Mouse (Mus musculus): Measurements from ENCODE around the gene Stt3b. TPM values are rescaled to one million over a fixed set of nuclear protein-coding genes. Genes with fewer than 3 reads are reported as not detected.
A peak's percentile ranks its signal among the peaks of the same experiment; 100 is the strongest.

Stt3b gene
- total and polyA plus RNA-seq, 3 experiments, result 22.2 to 56.5 (median 54.9) TPM

GRCm38 (mm10) chr9:115271556-115271955 lies 38.7 kb downstream of the Stt3b start:
- intact Hi-C loops (cut with DNase I), result no loop called here
- Histone ChIP-seq H3K4me1 (ENCODE audit: control insufficient read depth, insufficient read depth, low read length) (no peaks in the 10 kb centered on the region), H3K79me2 (replicated peaks; ENCODE audit: control insufficient read depth, insufficient read depth, low read length) (peaks cover 1% of the 10 kb centered on the region; the same call in 1 of the 2 replicates), H3K36me3 (ENCODE audit: control insufficient read depth, insufficient read depth, low read length) (no peaks in the 10 kb centered on the region), H3K27me3 (ENCODE audit: control insufficient read depth, insufficient read depth, low read length) (no peaks in the 10 kb centered on the region), H3K27ac (no peak overlapping the region), H3K4me3 (no peak overlapping the region), H3K9ac (ENCODE audit: low read depth, low read length) (no peak overlapping the region)
- WGBS, result 78% methylated on average over 3 of the region's 3 CpGs
- TF ChIP-seq CTCF (IDR thresholded peaks at IDR 0.05), result no peak
- TF ChIP-seq EP300 (IDR thresholded peaks at IDR 0.05; ENCODE audit: insufficient read depth, low read depth, low read length), result no peak
- TF ChIP-seq POLR2A (IDR thresholded peaks at IDR 0.05; ENCODE audit: insufficient read depth, low read depth, low read length), result no peak
- no peak for DNase-seq

GRCm38 (mm10) chr9:115261896-115262295 lies 48.3 kb downstream of the Stt3b start:
- H3K4me1 ChIP-seq (ENCODE audit: control insufficient read depth, insufficient read depth, low read length), result no peaks in the 10 kb centered on the region
- no peak overlapping the region for H3K9ac ChIP-seq (ENCODE audit: low read depth, low read length)
- 75% methylated on average over 5 of the region's 5 CpGs for WGBS
- no peaks in the 10 kb centered on the region for H3K27me3 ChIP-seq (ENCODE audit: control insufficient read depth, insufficient read depth, low read length)
- no peak overlapping the region for H3K27ac ChIP-seq
- no peak overlapping the region for H3K4me3 ChIP-seq
- DNase-seq, result no peak
- H3K36me3 ChIP-seq (ENCODE audit: control insufficient read depth, insufficient read depth, low read length), result peaks cover 2% of the 10 kb centered on the region; the same call in 1 of the 2 replicates
- no peak for TF ChIP-seq CTCF (IDR thresholded peaks at IDR 0.05)
- TF ChIP-seq EP300 (IDR thresholded peaks at IDR 0.05; ENCODE audit: insufficient read depth, low read depth, low read length), result no peak
- TF ChIP-seq POLR2A (IDR thresholded peaks at IDR 0.05; ENCODE audit: insufficient read depth, low read depth, low read length), result no peak
- intact Hi-C loops (cut with DNase I), result loop anchor here (5.0 kb wide), 1 partner anchor 175 kb away; no protein-coding TSS in a partner anchor
- H3K79me2 ChIP-seq (replicated peaks; ENCODE audit: control insufficient read depth, insufficient read depth, low read length), result no peaks in the 10 kb centered on the region

- Histone ChIP-seq H3K4me3 (no peak overlapping the region), H3K4me1 (ENCODE audit: control insufficient read depth, insufficient read depth, low read length) (no peaks in the 10 kb centered on the region), H3K9ac (ENCODE audit: low read depth, low read length) (no peak overlapping the region), H3K36me3 (ENCODE audit: control insufficient read depth, insufficient read depth, low read length) (peaks cover 2% of the 10 kb centered on the region; the same call in 1 of the 2 replicates), H3K79me2 (replicated peaks; ENCODE audit: control insufficient read depth, insufficient read depth, low read length) (no peaks in the 10 kb centered on the region), H3K27ac (no peak overlapping the region), H3K27me3 (ENCODE audit: control insufficient read depth, insufficient read depth, low read length) (no peaks in the 10 kb centered on the region)
- TF ChIP-seq CTCF (IDR thresholded peaks at IDR 0.05) (peak; percentile 72), EP300 (IDR thresholded peaks at IDR 0.05; ENCODE audit: insufficient read depth, low read depth, low read length) (no peak), POLR2A (IDR thresholded peaks at IDR 0.05; ENCODE audit: insufficient read depth, low read depth, low read length) (no peak)
- intact Hi-C loops (cut with DNase I), result loop anchor here (5.0 kb wide), 1 partner anchor 174 kb away; no protein-coding TSS in a partner anchor
- 61% methylated on average over 8 of the region's 8 CpGs for WGBS
- no peak for DNase-seq
Measured at GRCm38 (mm10) chr9:115261456-115261855, 48.8 kb downstream of the Stt3b start.

- intact Hi-C loops (cut with DNase I), result loop anchor here (5.0 kb wide), 1 partner anchor 173 kb away; no protein-coding TSS in a partner anchor
- 85% methylated on average over 7 of the region's 7 CpGs for WGBS
- Histone ChIP-seq H3K4me1 (ENCODE audit: control insufficient read depth, insufficient read depth, low read length) (no peaks in the 10 kb centered on the region), H3K9ac (ENCODE audit: low read depth, low read length) (no peak overlapping the region), H3K79me2 (replicated peaks; ENCODE audit: control insufficient read depth, insufficient read depth, low read length) (no peaks in the 10 kb centered on the region), H3K36me3 (ENCODE audit: control insufficient read depth, insufficient read depth, low read length) (peaks cover 2% of the 10 kb centered on the region; the same call in 1 of the 2 replicates), H3K27me3 (ENCODE audit: control insufficient read depth, insufficient read depth, low read length) (no peaks in the 10 kb centered on the region), H3K27ac (no peak overlapping the region), H3K4me3 (no peak overlapping the region)
- DNase-seq, result no peak
- TF ChIP-seq POLR2A (IDR thresholded peaks at IDR 0.05; ENCODE audit: insufficient read depth, low read depth, low read length) (no peak), CTCF (IDR thresholded peaks at IDR 0.05) (no peak), EP300 (IDR thresholded peaks at IDR 0.05; ENCODE audit: insufficient read depth, low read depth, low read length) (no peak)
Measured at GRCm38 (mm10) chr9:115260464-115260863, 49.8 kb downstream of the Stt3b start.

GRCm38 (mm10) chr9:115259866-115260265 lies 50.4 kb downstream of the Stt3b start:
- peaks cover 2% of the 10 kb centered on the region; the same call in 1 of the 2 replicates for H3K36me3 ChIP-seq (ENCODE audit: control insufficient read depth, insufficient read depth, low read length)
- TF ChIP-seq EP300 (IDR thresholded peaks at IDR 0.05; ENCODE audit: insufficient read depth, low read depth, low read length) (no peak), POLR2A (IDR thresholded peaks at IDR 0.05; ENCODE audit: insufficient read depth, low read depth, low read length) (no peak), CTCF (IDR thresholded peaks at IDR 0.05) (no peak)
- DNase-seq, result no peak
- H3K9ac ChIP-seq (ENCODE audit: low read depth, low read length), result no peak overlapping the region
- 91% methylated on average over 4 of the region's 4 CpGs for WGBS
- H3K27me3 ChIP-seq (ENCODE audit: control insufficient read depth, insufficient read depth, low read length), result no peaks in the 10 kb centered on the region
- no peaks in the 10 kb centered on the region for H3K79me2 ChIP-seq (replicated peaks; ENCODE audit: control insufficient read depth, insufficient read depth, low read length)
- H3K27ac ChIP-seq, result no peak overlapping the region
- H3K4me3 ChIP-seq, result no peak overlapping the region
- H3K4me1 ChIP-seq (ENCODE audit: control insufficient read depth, insufficient read depth, low read length), result no peaks in the 10 kb centered on the region
- intact Hi-C loops (cut with DNase I), result loop anchor here (5.0 kb wide), 1 partner anchor 173 kb away; no protein-coding TSS in a partner anchor

- H3K36me3 ChIP-seq (ENCODE audit: control insufficient read depth, insufficient read depth, low read length), result peaks cover 2% of the 10 kb centered on the region; the same call in 1 of the 2 replicates
- intact Hi-C loops (cut with DNase I), result no loop called here
- H3K4me1 ChIP-seq (ENCODE audit: control insufficient read depth, insufficient read depth, low read length), result no peaks in the 10 kb centered on the region
- no peak overlapping the region for H3K4me3 ChIP-seq
- H3K27ac ChIP-seq, result no peak overlapping the region
- H3K9ac ChIP-seq (ENCODE audit: low read depth, low read length), result no peak overlapping the region
- 50% methylated on average over 6 of the region's 6 CpGs for WGBS
- no peak for TF ChIP-seq EP300 (IDR thresholded peaks at IDR 0.05; ENCODE audit: insufficient read depth, low read depth, low read length)
- TF ChIP-seq POLR2A (IDR thresholded peaks at IDR 0.05; ENCODE audit: insufficient read depth, low read depth, low read length), result no peak
- TF ChIP-seq CTCF (IDR thresholded peaks at IDR 0.05), result no peak
- H3K27me3 ChIP-seq (ENCODE audit: control insufficient read depth, insufficient read depth, low read length), result no peaks in the 10 kb centered on the region
- DNase-seq, result no peak
- no peaks in the 10 kb centered on the region for H3K79me2 ChIP-seq (replicated peaks; ENCODE audit: control insufficient read depth, insufficient read depth, low read length)
Measured at GRCm38 (mm10) chr9:115257733-115258286, 52.4 kb downstream of the Stt3b start.

All from heart, adult 2 months (tissue).